Mouse (Mus musculus) lung, embryonic 14.5 days (tissue): ENCODE measurements at regions not wholly inside any gene's neighbourhood (a gene's known extent, or its start where the extent isn't known, plus 50 kb on each side); places are given as distances from the start of the nearest gene placed in this dataset.

Experiments
- ATAC-seq: fragments of 200-750 bp; cut with Nextera tagmentation; 2 replicates; pipeline ENCODE4 v1.8.0; 2017; ENCODE audit warnings: mild to moderate bottlenecking, moderate TSS enrichment, moderate library complexity; ENCODE audit not compliant: insufficient read depth
- DNase-seq: peaks from one replicate; pipeline ENCODE4 v3.0.0-alpha.2; 2015
- H3K27ac ChIP-seq: fragments of 300-500 bp; sonication (generic); 2 replicates; pipeline ENCODE4 v1.5.1; 2014; ENCODE audit warnings: low read depth, mild to moderate bottlenecking, moderate library complexity
- H3K27me3 ChIP-seq: fragments of 300-500 bp; sonication (generic); 2 replicates; pipeline ENCODE4 v1.6.1; 2014; ENCODE audit warnings: low read length, control low read depth; ENCODE audit not compliant: insufficient read depth
- H3K36me3 ChIP-seq: fragments of 300-500 bp; sonication (generic); 2 replicates; pipeline ENCODE4 v1.6.1; 2014; ENCODE audit warnings: control low read depth; ENCODE audit not compliant: insufficient read depth
- H3K4me1 ChIP-seq: fragments of 300-500 bp; sonication (generic); 2 replicates; pipeline ENCODE4 v1.6.1; 2014; ENCODE audit warnings: antibody characterized with exemption, control low read depth; ENCODE audit not compliant: insufficient read depth
- H3K4me2 ChIP-seq: fragments of 300-500 bp; sonication (generic); 2 replicates; pipeline ENCODE4 v1.6.1; 2014; ENCODE audit warnings: mild to moderate bottlenecking
- H3K4me3 ChIP-seq: fragments of 300-500 bp; sonication (generic); 2 replicates; pipeline ENCODE4 v1.5.1; 2014; ENCODE audit warnings: low read depth, low read length
- H3K9ac ChIP-seq: fragments of 300-500 bp; sonication (generic); 2 replicates; pipeline ENCODE4 v1.6.1; 2014
- H3K9me3 ChIP-seq: fragments of 300-500 bp; sonication (generic); 2 replicates; pipeline ENCODE4 v1.6.1; 2016; ENCODE audit warnings: low read depth, low read length, control low read depth
- CTCF ChIP-seq: IDR thresholded peaks from 2 replicates; pipeline ENCODE4 v1.5.1; 2016; ENCODE audit warnings: antibody characterized with exemption, low read depth
- WGBS: fragments of 180-500 bp; shearing (Covaris S2); extraction: QIAGEN DNeasy Blood & Tissue Kit; methylation state at CpG from one replicate; pipeline ENCODE4 v1.1.7; 2014; 5-methylcytosine and 5-hydroxymethylcytosine counted together

- TF ChIP-seq CTCF: no peak
Measured at GRCm38 (mm10) chr1:57600951-57601350, 173.0 kb upstream of the Spats2l start.

GRCm38 (mm10) chr1:57605525-57605924 is 168.4 kb upstream of the Spats2l start:
- WGBS: 57% methylated on average over 1 of the region's 1 CpGs
- Histone ChIP-seq H3K9ac (no peak overlapping the region), H3K9me3 (no peaks in the 10 kb centered on the region), H3K27ac (no peak overlapping the region), H3K36me3 (no peaks in the 10 kb centered on the region), H3K4me1 (no peaks in the 10 kb centered on the region), H3K4me3 (no peak overlapping the region), H3K4me2 (no peak overlapping the region), H3K27me3 (no peaks in the 10 kb centered on the region)
- ATAC-seq (no peak), DNase-seq (peak; percentile 9)
- no peak for TF ChIP-seq CTCF

More at GRCm38 (mm10) chr1:57600951-57601350, 173.0 kb upstream of the Spats2l start:
- Histone ChIP-seq H3K9me3 (no peaks in the 10 kb centered on the region), H3K4me1 (no peaks in the 10 kb centered on the region), H3K4me3 (no peak overlapping the region), H3K4me2 (no peak overlapping the region), H3K36me3 (no peaks in the 10 kb centered on the region), H3K27me3 (no peaks in the 10 kb centered on the region), H3K9ac (no peak overlapping the region), H3K27ac (no peak overlapping the region)
- ATAC-seq (no peak), DNase-seq (no peak)
- WGBS: 69% methylated on average over 2 of the region's 2 CpGs

GRCm38 (mm10) chr1:57606060-57606683 is 167.8 kb upstream of the Spats2l start:
- H3K9ac ChIP-seq: no peak overlapping the region
- WGBS: 55% methylated on average over 4 of the region's 4 CpGs
- H3K4me3 ChIP-seq: no peak overlapping the region
- H3K4me2 ChIP-seq: no peak overlapping the region
- no peak for ATAC-seq
- no peaks in the 10 kb centered on the region for H3K9me3 ChIP-seq
- TF ChIP-seq CTCF: no peak
- no peaks in the 10 kb centered on the region for H3K36me3 ChIP-seq
- H3K27ac ChIP-seq: no peak overlapping the region
- H3K27me3 ChIP-seq: no peaks in the 10 kb centered on the region
- no peaks in the 10 kb centered on the region for H3K4me1 ChIP-seq
- DNase-seq: no peak

- WGBS: 60% methylated on average over 8 of the region's 8 CpGs
- no peaks in the 10 kb centered on the region for H3K4me1 ChIP-seq
- ATAC-seq: no peak
- TF ChIP-seq CTCF: no peak
- H3K27me3 ChIP-seq: no peaks in the 10 kb centered on the region
- H3K9me3 ChIP-seq: no peaks in the 10 kb centered on the region
- DNase-seq: no peak
- H3K36me3 ChIP-seq: no peaks in the 10 kb centered on the region
- H3K27ac ChIP-seq: no peak overlapping the region
- H3K9ac ChIP-seq: no peak overlapping the region
- H3K4me3 ChIP-seq: no peak overlapping the region
- H3K4me2 ChIP-seq: no peak overlapping the region
Measured at GRCm38 (mm10) chr1:57607026-57607425, 166.9 kb upstream of the Spats2l start.

- H3K36me3 ChIP-seq: no peaks in the 10 kb centered on the region
- no peaks in the 10 kb centered on the region for H3K4me1 ChIP-seq
- no peaks in the 10 kb centered on the region for H3K9me3 ChIP-seq
- no peak overlapping the region for H3K9ac ChIP-seq
- no peak overlapping the region for H3K4me3 ChIP-seq
- TF ChIP-seq CTCF: no peak
- no peak overlapping the region for H3K4me2 ChIP-seq
- 57% methylated on average over 11 of the region's 12 CpGs for WGBS
- no peak overlapping the region for H3K27ac ChIP-seq
- ATAC-seq: no peak
- no peak for DNase-seq
- no peaks in the 10 kb centered on the region for H3K27me3 ChIP-seq
Measured at GRCm38 (mm10) chr1:57607626-57608422, 166.1 kb upstream of the Spats2l start.

- no peak overlapping the region for H3K9ac ChIP-seq
- no peak overlapping the region for H3K4me2 ChIP-seq
- ATAC-seq (no peak), DNase-seq (no peak)
- no peaks in the 10 kb centered on the region for H3K36me3 ChIP-seq
- WGBS: 48% methylated on average over 2 of the region's 2 CpGs
- H3K9me3 ChIP-seq: no peaks in the 10 kb centered on the region
- peaks cover 2% of the 10 kb centered on the region; the same call in 1 of the 2 replicates for H3K4me1 ChIP-seq
- no peak overlapping the region for H3K27ac ChIP-seq
- H3K27me3 ChIP-seq: no peaks in the 10 kb centered on the region
- H3K4me3 ChIP-seq: no peak overlapping the region
- TF ChIP-seq CTCF: no peak
Measured at GRCm38 (mm10) chr1:57608423-57608679, 165.6 kb upstream of the Spats2l start.

- no peak overlapping the region for H3K9ac ChIP-seq
- H3K27ac ChIP-seq: no peak overlapping the region
- H3K36me3 ChIP-seq: no peaks in the 10 kb centered on the region
- no peaks in the 10 kb centered on the region for H3K27me3 ChIP-seq
- DNase-seq (peak; percentile 19), ATAC-seq (no peak)
- WGBS: 47% methylated on average over 6 of the region's 6 CpGs
- H3K9me3 ChIP-seq: no peaks in the 10 kb centered on the region
- no peak overlapping the region for H3K4me3 ChIP-seq
- no peak overlapping the region for H3K4me2 ChIP-seq
- H3K4me1 ChIP-seq: peaks cover 4% of the 10 kb centered on the region; the same call in 1 of the 2 replicates
- no peak for TF ChIP-seq CTCF
Measured at GRCm38 (mm10) chr1:57609307-57609706, 164.7 kb upstream of the Spats2l start.
